ENCODE assay signal across 8 mouse cellular contexts in genomic region chr11:85995318-85996095, GRCm38 (mm10).
DNase-seq lines count a peak whose midpoint lies in the region; ATAC-seq lines count a peak whose summit lies in the region.

No protein-coding gene starts in this region.

- H3K4me3 ChIP-seq in brown adipose tissue, adult 24 weeks (ENCODE audit: insufficient read depth, low read depth, low read length) = peak overlapping the region; percentile 27
- peak overlapping the region; percentile 13 to 22; a peak in 3 of 4 replicates for H3K4me3 ChIP-seq in heart, embryonic 14.5 days (ENCODE audit: control insufficient read depth in 1 of 2, insufficient read depth in 1 of 2, low read depth in 1 of 2, low read length in 2 of 2)
- H3K4me3 ChIP-seq in lung, embryonic 15.5 days = peak overlapping the region; percentile 30

- WGBS in heart, embryonic 14.5 days = 38% methylated on average over 29 of the region's 29 CpGs
- 36% methylated on average over 29 of the region's 29 CpGs for WGBS in lung, embryonic 15.5 days

- H3K9me3 ChIP-seq in heart, embryonic 14.5 days (ENCODE audit: control insufficient read depth, low read length) = no peaks in the 10 kb centered on the region
- no peaks in the 10 kb centered on the region for H3K9me3 ChIP-seq in lung, embryonic 15.5 days

- peak overlapping the region; percentile 64 for H3K4me2 ChIP-seq in heart, embryonic 14.5 days (ENCODE audit: low read length)
- H3K4me2 ChIP-seq in lung, embryonic 15.5 days = peak overlapping the region; percentile 57

- 0 out of 2 replicates have a peak overlapping the region, but pooled peaks have one; percentile 16 for H3K9ac ChIP-seq in heart, embryonic 14.5 days (ENCODE audit: low read length)
- H3K9ac ChIP-seq in lung, embryonic 15.5 days = no peak overlapping the region

- ATAC-seq in heart, embryonic 14.5 days (ENCODE audit: insufficient number of reproducible peaks, insufficient read depth, low FRiP score, low read depth) = no peak
- ATAC-seq in lung, embryonic 15.5 days (ENCODE audit: borderline replicate concordance, extremely low read depth, low FRiP score, low TSS enrichment) = peak; percentile 64

- H3K4me1 ChIP-seq in brown adipose tissue, adult 24 weeks (ENCODE audit: control insufficient read depth, insufficient read depth, insufficient read length, low read length) = 0 out of 2 replicates have a peak, but pooled peaks cover 7% of the 10 kb centered on the region
- peaks cover 0 to 2% of the 10 kb centered on the region in 2 experiments; a peak in 1 of 4 replicates for H3K4me1 ChIP-seq in heart, embryonic 14.5 days (ENCODE audit: control insufficient read depth in 2 of 2, insufficient read depth in 2 of 2, low read length in 2 of 2)
- 0 out of 2 replicates have a peak, but pooled peaks cover 9% of the 10 kb centered on the region for H3K4me1 ChIP-seq in lung, embryonic 15.5 days

- 0 out of 2 replicates have a peak, but pooled peaks cover 10% of the 10 kb centered on the region for H3K27me3 ChIP-seq in heart, embryonic 14.5 days (ENCODE audit: control insufficient read depth, insufficient read depth, low read length)
- H3K27me3 ChIP-seq in lung, embryonic 15.5 days = peaks cover 6% of the 10 kb centered on the region; the same call in 1 of the 2 replicates

- no peak overlapping the region for H3K27ac ChIP-seq in brown adipose tissue, adult 24 weeks (replicated peaks; ENCODE audit: low read depth, low read length)
- H3K27ac ChIP-seq in heart, embryonic 14.5 days (replicated peaks in 1 of 2; ENCODE audit: control insufficient read depth in 1 of 2, insufficient read depth in 1 of 2, low read depth in 2 of 2, low read length in 2 of 2) = no peak overlapping the region
- H3K27ac ChIP-seq in lung, embryonic 15.5 days = no peak overlapping the region

- no peaks in the 10 kb centered on the region for H3K36me3 ChIP-seq in heart, embryonic 14.5 days (ENCODE audit: control insufficient read depth, insufficient read depth, low read length)
- no peaks in the 10 kb centered on the region for H3K36me3 ChIP-seq in lung, embryonic 15.5 days

- DNase-seq in adrenal gland, postnatal 10 days = peak; percentile 16
- no peak for DNase-seq in adrenal gland, adult 2 months
- peak; percentile 61 for DNase-seq in kidney, postnatal 14 days
- DNase-seq in right cerebral cortex, postnatal 10 days (ENCODE audit: low spot score in 2 of 2) = peak; percentile 64 to 69
- DNase-seq in natural killer cell, adult 2 months (ENCODE audit: low spot score in 2 of 2) = no peak

Comparison
In these comparisons a context has a peak if more than half of its experiments do, and no peak if none do; other contexts are left out.
1. DNase-seq: peak in adrenal gland, postnatal 10 days (single experiment), kidney, postnatal 14 days (single experiment) and right cerebral cortex, postnatal 10 days (2 of 2); none in adrenal gland, adult 2 months (single experiment) and natural killer cell, adult 2 months (0 of 2).
2. Peak in every context shown above with its lines, with median percentiles within 50 percentile points of each other: H3K4me3 ChIP-seq.